Mouse (Mus musculus) heart, embryonic 11.5 days (tissue): ENCODE data around the gene Gm29644. TPM values are rescaled to one million over a fixed set of nuclear protein-coding genes. Genes with fewer than 3 reads are reported as not detected.
"Not testable (repeated sequence)": the region's sequence is repeated elsewhere in the genome, so short reads cannot be mapped to it uniquely, and the experiment has no call there.

Source experiments
- ATAC-seq: fragments of 200-750 bp; cut with Nextera tagmentation; replicated peaks from 2 replicates; pipeline ENCODE4 v1.8.0; 2017; ENCODE audit warnings: moderate library complexity; ENCODE audit not compliant: insufficient number of reproducible peaks, low FRiP score, low TSS enrichment
- H3K27ac ChIP-seq: fragments of 300-500 bp; sonication (generic); 2 replicates; pipeline ENCODE4 v1.5.1; 2014; ENCODE audit warnings: mild to moderate bottlenecking, low read depth, low read length
- H3K27me3 ChIP-seq: fragments of 300-500 bp; sonication (generic); 2 replicates; pipeline ENCODE4 v1.6.1; 2014; ENCODE audit warnings: mild to moderate bottlenecking, low read length, mixed read lengths; ENCODE audit not compliant: control insufficient read depth, insufficient read depth
- H3K36me3 ChIP-seq: fragments of 300-500 bp; sonication (generic); 2 replicates; pipeline ENCODE4 v1.6.1; 2014; ENCODE audit warnings: mild to moderate bottlenecking, low read length, moderate library complexity, mixed read lengths; ENCODE audit not compliant: control insufficient read depth, insufficient read depth
- H3K4me1 ChIP-seq: fragments of 300-500 bp; sonication (generic); 2 replicates; pipeline ENCODE4 v1.6.1; 2014; ENCODE audit warnings: low read length; ENCODE audit not compliant: control insufficient read depth, insufficient read depth
- H3K4me2 ChIP-seq: fragments of 300-500 bp; sonication (generic); 2 replicates; pipeline ENCODE4 v1.6.1; 2014; ENCODE audit warnings: mild to moderate bottlenecking, moderate library complexity
- H3K4me3 ChIP-seq: fragments of 300-500 bp; sonication (generic); 2 replicates; pipeline ENCODE4 v1.5.1; 2014; ENCODE audit warnings: low read depth, low read length
- H3K9ac ChIP-seq: fragments of 300-500 bp; sonication (generic); 2 replicates; pipeline ENCODE4 v1.6.1; 2014; ENCODE audit warnings: mild to moderate bottlenecking, low read depth, low read length, moderate library complexity
- H3K9me3 ChIP-seq: fragments of 300-500 bp; sonication (generic); replicated peaks from 2 replicates; pipeline ENCODE4 v1.6.1; 2016; ENCODE audit warnings: low read length; ENCODE audit not compliant: control insufficient read depth
- WGBS: fragments of 180-500 bp; shearing (Covaris S2); extraction: QIAGEN DNeasy Blood & Tissue Kit; methylation state at CpG from one replicate; pipeline ENCODE4 v1.1.7; 2014; ENCODE audit not compliant: insufficient replicate concordance; 5-methylcytosine and 5-hydroxymethylcytosine counted together
- polyA plus RNA-seq: library from polyadenylated mRNA; unstranded; fragments of >200 nt; fragmentation: Nextera tagmentation; extraction: Ambion mirVana; gene quantifications from 2 replicates; pipeline ENCODE4 v1.2.1, GENCODE M21; 2014

Gene Gm29644
- not detected in 2 replicates for polyA plus RNA-seq

DNA sequence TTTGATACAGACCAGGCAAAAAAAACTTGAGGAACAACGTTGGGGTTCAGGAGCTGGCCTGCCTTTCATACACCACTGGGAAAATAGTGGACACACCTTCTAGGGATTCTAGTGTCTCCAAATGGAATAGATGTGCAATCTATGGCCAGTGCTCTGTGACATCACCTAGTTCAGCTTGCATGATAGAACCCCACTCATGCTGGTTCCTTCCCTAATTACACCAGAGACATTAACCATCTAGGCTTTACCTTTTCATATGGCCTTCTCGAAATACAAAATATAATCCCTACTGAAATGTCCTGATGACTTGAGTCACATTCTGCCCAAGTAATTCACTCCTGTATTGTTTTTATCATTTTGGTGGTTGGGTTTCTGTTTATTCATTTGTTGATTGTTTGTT is at the start of gene Gm29644, which contains the start of gene Gm29423:
TSS of gene Gm29644 (minus strand) at position 157 of the 400 bp plus-strand sequence.
TSS of gene Gm29423 (minus strand) at position 101 of the 400 bp plus-strand sequence.
- H3K9ac ChIP-seq, H3K27me3 ChIP-seq, H3K36me3 ChIP-seq, H3K4me3 ChIP-seq, H3K27ac ChIP-seq, H3K9me3 ChIP-seq, H3K4me1 ChIP-seq, ATAC-seq, H3K4me2 ChIP-seq: not testable (repeated sequence)
- no CpG with 5 or more reads among the region's 2 CpGs for WGBS

DNA sequence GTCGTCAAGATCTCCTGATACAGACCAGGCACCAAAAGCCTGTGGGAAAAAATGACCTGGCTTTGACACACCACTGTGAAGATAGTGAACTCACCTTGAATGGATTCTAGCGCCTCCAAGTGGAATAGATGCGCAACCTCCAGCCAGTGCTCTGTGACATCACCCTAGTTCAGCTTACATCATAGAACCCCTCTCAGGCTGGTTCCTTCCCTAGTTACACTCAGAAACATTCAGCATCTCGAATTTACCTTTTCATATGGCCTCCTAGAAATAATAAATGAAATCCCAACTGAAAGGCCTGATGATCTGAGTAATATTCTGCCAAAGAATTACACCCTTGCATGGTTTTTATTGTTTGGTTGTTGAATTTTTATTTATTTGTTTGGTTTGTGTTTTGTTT is 29.6 kb downstream of the Gm29644 start, which contains the start of gene Gm21118:
TSS of gene Gm21118 (minus strand) at position 101 of the 400 bp plus-strand sequence.
- H3K4me3 ChIP-seq, H3K4me1 ChIP-seq, ATAC-seq, H3K9me3 ChIP-seq, H3K9ac ChIP-seq, H3K36me3 ChIP-seq, H3K27me3 ChIP-seq, H3K27ac ChIP-seq, H3K4me2 ChIP-seq: not testable (repeated sequence)
- no CpG with 5 or more reads among the region's 4 CpGs for WGBS

Other genes starting within 250 kb of the Gm29644 start
- gene Gm21118, start 29.7 kb downstream of the Gm29644 start, polyA plus RNA-seq = not detected in 2 replicates
- not detected in 2 replicates for gene Gm29423, start 56 bp downstream of the Gm29644 start, polyA plus RNA-seq
- gene Gm20888, start 138.5 kb upstream of the Gm29644 start, polyA plus RNA-seq = not detected in 2 replicates